Mouse (Mus musculus): Measurements from ENCODE around the gene Ptpro. TPM values are rescaled to one million over a fixed set of nuclear protein-coding genes. Genes with fewer than 3 reads are reported as not detected.
A peak's percentile ranks its signal among the peaks of the same experiment; 100 is the strongest.

Gene Ptpro
- polyA plus RNA-seq, 1 experiment from 2014 or later, result 23.2 TPM

DNA sequence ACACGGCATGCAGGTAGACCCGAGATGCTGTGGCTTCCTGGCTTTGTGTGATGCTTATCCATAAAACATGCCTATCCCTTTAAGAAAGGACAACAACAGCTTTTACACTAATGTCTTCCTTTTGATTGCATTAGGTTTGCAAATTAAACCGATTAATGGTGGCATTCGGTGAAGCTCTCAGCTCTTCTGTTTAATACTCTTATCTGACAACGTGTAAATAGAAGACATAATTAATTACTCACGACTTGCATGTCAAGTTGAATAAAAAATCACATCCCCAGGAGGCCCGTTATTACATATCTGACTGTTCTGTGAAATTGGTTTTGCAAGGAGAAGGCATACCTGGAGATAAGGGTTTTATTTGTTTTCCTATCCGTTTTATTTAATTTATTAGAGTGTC, 15.9 kb downstream of the Ptpro start:
- ATAC-seq (ENCODE audit: low FRiP score), result 0 out of 2 replicates have a peak, but pooled peaks have one; percentile 31
- H3K9me3 ChIP-seq, result no peaks in the 10 kb centered on the region
- 71% methylated on average over 8 of the region's 8 CpGs for WGBS
- no peak overlapping the region for H3K9ac ChIP-seq
- H3K27me3 ChIP-seq, result no peaks in the 10 kb centered on the region
- no peaks in the 10 kb centered on the region for H3K36me3 ChIP-seq (replicated peaks)
- peaks cover 11% of the 10 kb centered on the region for H3K4me1 ChIP-seq
- H3K27ac ChIP-seq, result peak overlapping the region; percentile 14; the same call in 1 of the 2 replicates
- H3K4me3 ChIP-seq (replicated peaks), result no peak overlapping the region
- H3K4me2 ChIP-seq, result no peak overlapping the region

GRCm38 (mm10) chr6:137268592-137268991, 16.5 kb downstream of the Ptpro start:
- Histone ChIP-seq H3K27me3 (no peaks in the 10 kb centered on the region), H3K36me3 (replicated peaks) (no peaks in the 10 kb centered on the region), H3K27ac (no peak overlapping the region)

DNA sequence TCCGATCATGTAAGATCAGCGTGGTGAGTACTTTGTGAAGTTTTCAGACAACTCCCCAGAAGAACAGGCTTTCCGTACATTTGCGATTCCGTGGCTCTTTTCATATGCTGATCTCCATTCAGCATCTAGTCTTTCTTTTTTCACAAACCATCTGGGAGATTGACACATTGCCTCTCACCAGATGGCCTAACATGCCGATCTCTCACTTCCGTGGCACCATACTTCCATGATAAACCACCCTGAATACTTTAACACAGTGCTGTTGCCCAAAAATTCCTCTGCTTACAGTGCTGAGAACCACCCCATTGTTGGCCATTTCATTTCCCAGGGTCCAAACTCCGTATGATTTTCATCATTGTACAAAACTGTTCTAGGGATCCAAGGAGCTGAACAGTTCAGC, 20.4 kb downstream of the Ptpro start:
- Histone ChIP-seq H3K9ac (no peak overlapping the region), H3K27me3 (no peaks in the 10 kb centered on the region), H3K4me2 (no peak overlapping the region), H3K36me3 (replicated peaks) (no peaks in the 10 kb centered on the region), H3K9me3 (no peaks in the 10 kb centered on the region), H3K4me1 (peaks cover 18% of the 10 kb centered on the region), H3K27ac (no peak overlapping the region), H3K4me3 (replicated peaks) (no peak overlapping the region)
- 55% methylated on average over 8 of the region's 8 CpGs for WGBS
- ATAC-seq (ENCODE audit: low FRiP score), result peak; percentile 33; the same call in 1 of the 2 replicates

More at GRCm38 (mm10) chr6:137268592-137268991, 16.5 kb downstream of the Ptpro start:
- Histone ChIP-seq H3K9ac (no peak overlapping the region), H3K9me3 (no peaks in the 10 kb centered on the region), H3K4me3 (replicated peaks) (no peak overlapping the region), H3K4me1 (peaks cover 11% of the 10 kb centered on the region), H3K4me2 (no peak overlapping the region)
- 88% methylated on average over 10 of the region's 10 CpGs for WGBS
- ATAC-seq (ENCODE audit: low FRiP score), result no peak

GRCm38 (mm10) chr6:137277587-137277994, 25.5 kb downstream of the Ptpro start:
- no peaks in the 10 kb centered on the region for H3K9me3 ChIP-seq
- no peak overlapping the region for H3K4me3 ChIP-seq (replicated peaks)
- H3K9ac ChIP-seq, result no peak overlapping the region
- H3K4me2 ChIP-seq, result no peak overlapping the region
- peak; percentile 62 for ATAC-seq (ENCODE audit: low FRiP score)
- no peaks in the 10 kb centered on the region for H3K36me3 ChIP-seq (replicated peaks)
- WGBS, result 41% methylated on average over 12 of the region's 12 CpGs
- no peak overlapping the region for H3K27ac ChIP-seq
- no peaks in the 10 kb centered on the region for H3K27me3 ChIP-seq
- peaks cover 27% of the 10 kb centered on the region for H3K4me1 ChIP-seq

DNA sequence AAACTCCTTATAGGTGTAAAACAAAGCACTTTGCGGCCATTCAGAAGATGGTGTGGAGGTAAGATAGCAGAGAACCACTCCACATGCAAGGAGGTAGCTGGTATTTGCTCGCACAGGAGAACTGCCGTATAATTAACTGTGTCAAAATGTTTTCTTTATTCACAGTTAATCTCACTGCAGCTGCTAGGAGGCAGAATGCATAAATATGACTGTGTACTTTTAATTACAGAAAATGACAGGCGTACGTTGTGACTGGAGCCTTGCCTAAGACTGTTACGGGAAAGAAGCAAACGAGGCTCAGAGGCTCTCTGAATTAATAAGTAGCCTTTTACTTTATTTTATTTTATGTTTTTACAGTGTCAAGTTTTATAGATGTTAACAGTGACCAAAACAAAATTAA, 27.5 kb downstream of the Ptpro start:
- H3K4me3 ChIP-seq (replicated peaks), result no peak overlapping the region
- no peak for ATAC-seq (ENCODE audit: low FRiP score)
- 57% methylated on average over 7 of the region's 7 CpGs for WGBS
- H3K4me1 ChIP-seq, result peaks cover 26% of the 10 kb centered on the region
- H3K36me3 ChIP-seq (replicated peaks), result no peaks in the 10 kb centered on the region
- H3K9ac ChIP-seq, result no peak overlapping the region
- no peak overlapping the region for H3K27ac ChIP-seq
- H3K9me3 ChIP-seq, result no peaks in the 10 kb centered on the region
- H3K27me3 ChIP-seq, result no peaks in the 10 kb centered on the region
- no peak overlapping the region for H3K4me2 ChIP-seq

GRCm38 (mm10) chr6:137281541-137282049, 29.5 kb downstream of the Ptpro start:
- no peak overlapping the region for H3K9ac ChIP-seq
- H3K4me3 ChIP-seq (replicated peaks), result no peak overlapping the region
- H3K4me1 ChIP-seq, result peaks cover 26% of the 10 kb centered on the region
- WGBS, result 88% methylated on average over 6 of the region's 6 CpGs
- no peaks in the 10 kb centered on the region for H3K27me3 ChIP-seq
- H3K9me3 ChIP-seq, result no peaks in the 10 kb centered on the region
- no peak overlapping the region for H3K27ac ChIP-seq
- ATAC-seq (ENCODE audit: low FRiP score), result no peak
- no peak overlapping the region for H3K4me2 ChIP-seq
- H3K36me3 ChIP-seq (replicated peaks), result no peaks in the 10 kb centered on the region

GRCm38 (mm10) chr6:137282050-137282449, 29.9 kb downstream of the Ptpro start:
- no peak overlapping the region for H3K4me2 ChIP-seq
- H3K27me3 ChIP-seq, result no peaks in the 10 kb centered on the region
- no peak overlapping the region for H3K27ac ChIP-seq
- 84% methylated on average over 7 of the region's 7 CpGs for WGBS
- no peaks in the 10 kb centered on the region for H3K9me3 ChIP-seq
- no peak overlapping the region for H3K4me3 ChIP-seq (replicated peaks)
- no peak for ATAC-seq (ENCODE audit: low FRiP score)
- H3K4me1 ChIP-seq, result peaks cover 23% of the 10 kb centered on the region
- no peaks in the 10 kb centered on the region for H3K36me3 ChIP-seq (replicated peaks)
- H3K9ac ChIP-seq, result no peak overlapping the region

DNA sequence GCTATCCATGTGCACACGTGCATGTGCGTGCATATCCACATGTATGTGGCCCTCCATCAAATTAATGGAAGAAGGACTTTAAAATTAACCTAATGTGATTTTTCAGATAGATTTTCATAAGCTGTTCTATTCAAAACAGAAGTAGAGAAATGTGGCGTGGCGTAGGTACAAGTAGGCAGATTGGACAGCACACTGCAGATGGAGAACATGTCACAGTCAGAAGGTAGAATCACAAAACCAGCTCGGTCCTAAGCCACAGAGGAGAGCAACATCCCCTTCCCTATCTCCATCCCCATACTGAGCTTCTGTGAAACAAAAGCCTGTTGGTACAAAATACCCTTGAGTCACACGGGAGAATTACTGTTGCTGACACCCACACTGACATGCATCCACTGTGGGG, 34.3 kb downstream of the Ptpro start:
- Histone ChIP-seq H3K27ac (no peak overlapping the region), H3K4me2 (no peak overlapping the region), H3K36me3 (replicated peaks) (no peaks in the 10 kb centered on the region), H3K9ac (no peak overlapping the region), H3K4me1 (no peaks in the 10 kb centered on the region), H3K9me3 (no peaks in the 10 kb centered on the region), H3K4me3 (replicated peaks) (no peak overlapping the region), H3K27me3 (no peaks in the 10 kb centered on the region)
- WGBS, result 90% methylated on average over 6 of the region's 6 CpGs
- ATAC-seq (ENCODE audit: low FRiP score), result no peak

- H3K4me2 ChIP-seq, result no peak overlapping the region
- no peaks in the 10 kb centered on the region for H3K9me3 ChIP-seq
- no peak overlapping the region for H3K27ac ChIP-seq
- ATAC-seq (ENCODE audit: low FRiP score), result no peak
- H3K4me1 ChIP-seq, result no peaks in the 10 kb centered on the region
- no peak overlapping the region for H3K9ac ChIP-seq
- no peaks in the 10 kb centered on the region for H3K27me3 ChIP-seq
- 68% methylated on average over 7 of the region's 7 CpGs for WGBS
- no peak overlapping the region for H3K4me3 ChIP-seq (replicated peaks)
- H3K36me3 ChIP-seq (replicated peaks), result no peaks in the 10 kb centered on the region
Observed at GRCm38 (mm10) chr6:137287788-137288187, 35.7 kb downstream of the Ptpro start.

DNA sequence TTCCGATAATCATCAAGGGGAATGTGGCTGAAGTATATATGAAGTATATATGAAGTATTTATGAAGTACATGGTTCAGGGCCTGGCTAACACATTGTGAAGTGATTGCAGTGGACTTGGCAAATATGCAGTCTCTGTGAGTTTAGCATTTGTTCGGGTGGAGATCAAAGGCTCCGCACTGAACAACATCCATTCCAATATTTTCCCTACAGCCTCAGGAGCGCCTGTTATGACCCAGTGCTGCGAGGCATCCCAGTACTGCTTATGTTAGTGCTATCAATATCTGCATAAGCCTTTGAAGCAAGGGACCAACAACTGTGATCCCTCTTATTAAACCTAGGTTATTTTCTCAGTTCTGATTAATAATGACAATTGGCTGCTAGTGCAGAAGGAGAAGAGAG, 36.1 kb downstream of the Ptpro start:
- ATAC-seq (ENCODE audit: low FRiP score), result no peak
- H3K27me3 ChIP-seq, result no peaks in the 10 kb centered on the region

GRCm38 (mm10) chr6:137292421-137292820, 40.3 kb downstream of the Ptpro start:
- Histone ChIP-seq H3K27me3 (no peaks in the 10 kb centered on the region), H3K4me3 (replicated peaks) (no peak overlapping the region), H3K27ac (no peak overlapping the region), H3K36me3 (replicated peaks) (no peaks in the 10 kb centered on the region), H3K4me1 (peaks cover 2% of the 10 kb centered on the region), H3K9me3 (no peaks in the 10 kb centered on the region), H3K9ac (no peak overlapping the region), H3K4me2 (no peak overlapping the region)
- no peak for ATAC-seq (ENCODE audit: low FRiP score)
- WGBS, result 87% methylated on average over 2 of the region's 2 CpGs

More for the DNA sequence above, 36.1 kb downstream of the Ptpro start:
- Histone ChIP-seq H3K9ac (no peak overlapping the region), H3K9me3 (no peaks in the 10 kb centered on the region), H3K4me2 (no peak overlapping the region), H3K4me3 (replicated peaks) (no peak overlapping the region), H3K27ac (no peak overlapping the region), H3K4me1 (no peaks in the 10 kb centered on the region), H3K36me3 (replicated peaks) (no peaks in the 10 kb centered on the region)
- 87% methylated on average over 5 of the region's 5 CpGs for WGBS

GRCm38 (mm10) chr6:137294973-137295820, 43.1 kb downstream of the Ptpro start:
- no peaks in the 10 kb centered on the region for H3K27me3 ChIP-seq
- H3K27ac ChIP-seq, result no peak overlapping the region
- no peak overlapping the region for H3K4me3 ChIP-seq (replicated peaks)
- WGBS, result 61% methylated on average over 20 of the region's 20 CpGs
- H3K4me1 ChIP-seq, result peaks cover 2% of the 10 kb centered on the region
- no peak overlapping the region for H3K4me2 ChIP-seq
- ATAC-seq (ENCODE audit: low FRiP score), result peak; percentile 75; the same call in 1 of the 2 replicates
- H3K36me3 ChIP-seq (replicated peaks), result no peaks in the 10 kb centered on the region
- no peak overlapping the region for H3K9ac ChIP-seq
- H3K9me3 ChIP-seq, result no peaks in the 10 kb centered on the region

GRCm38 (mm10) chr6:137302561-137302960, 50.4 kb downstream of the Ptpro start:
- Histone ChIP-seq H3K4me3 (replicated peaks) (no peak overlapping the region), H3K9me3 (no peaks in the 10 kb centered on the region), H3K36me3 (replicated peaks) (no peaks in the 10 kb centered on the region), H3K27ac (no peak overlapping the region), H3K4me1 (no peaks in the 10 kb centered on the region), H3K27me3 (no peaks in the 10 kb centered on the region), H3K4me2 (no peak overlapping the region), H3K9ac (no peak overlapping the region)
- WGBS, result 85% methylated on average over 4 of the region's 4 CpGs
- no peak for ATAC-seq (ENCODE audit: low FRiP score)
